Mouse (Mus musculus): Measurements from ENCODE around the gene Stt3b. TPM values are rescaled to one million over a fixed set of nuclear protein-coding genes. Genes with fewer than 3 reads are reported as not detected.

Stt3b gene
- polyA plus RNA-seq, 1 experiment from 2014 or later, result 134 TPM

GRCm38 (mm10) chr9:115317049-115317448, 6.8 kb upstream of the Stt3b start:
- no peak for TF ChIP-seq CTCF (IDR thresholded peaks at IDR 0.05)
- in situ Hi-C loops (cut with MboI; ENCODE audit: low pct_unique_long_range_greater_than_20kb), result loop anchor here (10.0 kb wide), 2 partner anchors 188 to 388 kb away; no protein-coding TSS in a partner anchor
- ChIA-PET CTCF (no interaction called here), POLR2A (no interaction called here)
- DNase-seq (ENCODE audit: low read depth, low spot score) (no peak), ATAC-seq (no peak)
- no peaks in the 10 kb centered on the region for H3K27me3 ChIP-seq

GRCm38 (mm10) chr9:115314556-115314955, 4.3 kb upstream of the Stt3b start:
- no peak for TF ChIP-seq CTCF (IDR thresholded peaks at IDR 0.05)
- ATAC-seq (no peak), DNase-seq (ENCODE audit: low read depth, low spot score) (no peak)
- CTCF ChIA-PET, result interaction anchor here (1.5 kb wide), 1 partner anchor 10 kb away, joined by 6 read pairs; no protein-coding TSS in a partner anchor
- in situ Hi-C loops (cut with MboI; ENCODE audit: low pct_unique_long_range_greater_than_20kb), result loop anchor here (10.0 kb wide), 2 partner anchors 190 to 390 kb away; no protein-coding TSS in a partner anchor
- POLR2A ChIA-PET, result no interaction called here
- no peaks in the 10 kb centered on the region for H3K27me3 ChIP-seq

- in situ Hi-C loops (cut with MboI; ENCODE audit: low pct_unique_long_range_greater_than_20kb), result loop anchor here (10.0 kb wide), 2 partner anchors 191 to 391 kb away; no protein-coding TSS in a partner anchor
- POLR2A ChIA-PET, result interaction anchor here (1.1 kb wide), 1 partner anchor 10 kb away, joined by 3 read pairs; no protein-coding TSS in a partner anchor
Measured at GRCm38 (mm10) chr9:115313830-115314229, 3.6 kb upstream of the Stt3b start.

GRCm38 (mm10) chr9:115311223-115311520, 951 bp upstream of the Stt3b start:
- no peak for DNase-seq (ENCODE audit: low read depth, low spot score)
- no peaks in the 10 kb centered on the region for H3K27me3 ChIP-seq
- ChIA-PET CTCF (no interaction called here), POLR2A (interaction anchor here (0.7 to 1.2 kb wide), 2 partner anchors 14 to 332 kb away, joined by 3 to 12 read pairs; no protein-coding TSS in a partner anchor)
- in situ Hi-C loops (cut with MboI; ENCODE audit: low pct_unique_long_range_greater_than_20kb), result loop anchor here (10.0 kb wide), 2 partner anchors 194 to 394 kb away; no protein-coding TSS in a partner anchor
- ATAC-seq, result no peak
- no peak for TF ChIP-seq CTCF (IDR thresholded peaks at IDR 0.05)

More at GRCm38 (mm10) chr9:115313830-115314229, 3.6 kb upstream of the Stt3b start:
- no peak for TF ChIP-seq CTCF (IDR thresholded peaks at IDR 0.05)
- no peaks in the 10 kb centered on the region for H3K27me3 ChIP-seq
- ATAC-seq, result no peak
- no peak for DNase-seq (ENCODE audit: low read depth, low spot score)
- CTCF ChIA-PET, result interaction anchor here (1.5 kb wide), 1 partner anchor 10 kb away, joined by 6 read pairs; no protein-coding TSS in a partner anchor

- ChIA-PET CTCF (interaction anchor here (0.6 kb wide), 1 partner anchor 15 kb away, joined by 3 read pairs; no protein-coding TSS in a partner anchor), POLR2A (no interaction called here)
- H3K27me3 ChIP-seq, result no peaks in the 10 kb centered on the region
- no peak for TF ChIP-seq CTCF (IDR thresholded peaks at IDR 0.05)
- in situ Hi-C loops (cut with MboI; ENCODE audit: low pct_unique_long_range_greater_than_20kb), result loop anchor here (10.0 kb wide), 2 partner anchors 195 to 395 kb away; no protein-coding TSS in a partner anchor
- ATAC-seq (peak; percentile 32), DNase-seq (ENCODE audit: low read depth, low spot score) (no peak)
Measured at GRCm38 (mm10) chr9:115309977-115310345, 260 bp downstream of the Stt3b start.

GRCm38 (mm10) chr9:115309381-115309971, 745 bp downstream of the Stt3b start:
- CTCF ChIA-PET, result no interaction called here
- in situ Hi-C loops (cut with MboI; ENCODE audit: low pct_unique_long_range_greater_than_20kb), result no loop called here
- ATAC-seq (peak; percentile 3), DNase-seq (ENCODE audit: low read depth, low spot score) (no peak)
- no peaks in the 10 kb centered on the region for H3K27me3 ChIP-seq
- TF ChIP-seq CTCF (IDR thresholded peaks at IDR 0.05), result no peak
- POLR2A ChIA-PET, result no interaction called here

- ATAC-seq (no peak), DNase-seq (ENCODE audit: low read depth, low spot score) (no peak)
- ChIA-PET CTCF (no interaction called here), POLR2A (no interaction called here)
- TF ChIP-seq CTCF (IDR thresholded peaks at IDR 0.05), result no peak
- no peaks in the 10 kb centered on the region for H3K27me3 ChIP-seq
- in situ Hi-C loops (cut with MboI; ENCODE audit: low pct_unique_long_range_greater_than_20kb), result no loop called here
Measured at GRCm38 (mm10) chr9:115308941-115309380, 1.3 kb downstream of the Stt3b start.

GRCm38 (mm10) chr9:115308401-115308800, 1.8 kb downstream of the Stt3b start:
- POLR2A ChIA-PET, result no interaction called here
- in situ Hi-C loops (cut with MboI; ENCODE audit: low pct_unique_long_range_greater_than_20kb), result no loop called here
- ATAC-seq, result no peak
- CTCF ChIA-PET, result no interaction called here
- no peaks in the 10 kb centered on the region for H3K27me3 ChIP-seq
- TF ChIP-seq CTCF (IDR thresholded peaks at IDR 0.05), result no peak
- DNase-seq (ENCODE audit: low read depth, low spot score), result no peak

GRCm38 (mm10) chr9:115306202-115306601, 4.0 kb downstream of the Stt3b start:
- ChIA-PET CTCF (interaction anchor here (1.2 kb wide), 1 partner anchor 12 kb away, joined by 4 read pairs; no protein-coding TSS in a partner anchor), POLR2A (no interaction called here)
- DNase-seq (ENCODE audit: low read depth, low spot score) (no peak), ATAC-seq (no peak)
- in situ Hi-C loops (cut with MboI; ENCODE audit: low pct_unique_long_range_greater_than_20kb), result no loop called here
- H3K27me3 ChIP-seq, result no peaks in the 10 kb centered on the region
- TF ChIP-seq CTCF (IDR thresholded peaks at IDR 0.05), result no peak

GRCm38 (mm10) chr9:115304149-115304548, 6.1 kb downstream of the Stt3b start:
- ATAC-seq (no peak), DNase-seq (ENCODE audit: low read depth, low spot score) (no peak)
- in situ Hi-C loops (cut with MboI; ENCODE audit: low pct_unique_long_range_greater_than_20kb), result no loop called here
- ChIA-PET POLR2A (no interaction called here), CTCF (interaction anchor here (1.7 kb wide), 1 partner anchor 11 kb away, joined by 8 read pairs; no protein-coding TSS in a partner anchor)
- no peaks in the 10 kb centered on the region for H3K27me3 ChIP-seq
- no peak for TF ChIP-seq CTCF (IDR thresholded peaks at IDR 0.05)

- CTCF ChIA-PET, result no interaction called here
- no peaks in the 10 kb centered on the region for H3K27me3 ChIP-seq
- ATAC-seq (no peak), DNase-seq (ENCODE audit: low read depth, low spot score) (no peak)
- in situ Hi-C loops (cut with MboI; ENCODE audit: low pct_unique_long_range_greater_than_20kb), result no loop called here
- POLR2A ChIA-PET, result no interaction called here
- TF ChIP-seq CTCF (IDR thresholded peaks at IDR 0.05), result no peak
Measured at GRCm38 (mm10) chr9:115301593-115301992, 8.6 kb downstream of the Stt3b start.

Data from Patski (cell line).